8 mouse cellular contexts compared by ENCODE assay signal in genomic region chr11:119503675-119504074, GRCm38 (mm10). TPM values are rescaled to one million over a fixed set of nuclear protein-coding genes. Genes with fewer than 3 reads are reported as not detected.
A peak's percentile ranks its signal among the peaks of the same experiment; 100 is the strongest.
DNase-seq lines count a peak whose midpoint lies in the region; ATAC-seq and TF ChIP-seq lines count a peak whose summit lies in the region.

No protein-coding gene starts in this region.

- H3K4me2 ChIP-seq in midbrain, postnatal 0 days (ENCODE audit: low read depth, low read length, poor library complexity, severe bottlenecking): no peak overlapping the region

- no peaks in the 10 kb centered on the region for H3K36me3 ChIP-seq in kidney, adult 2 months (ENCODE audit: control insufficient read depth, insufficient read depth, low read length)
- H3K36me3 ChIP-seq in midbrain, postnatal 0 days (ENCODE audit: insufficient read depth, low read length): peaks cover 50% of the 10 kb centered on the region

- H3K27ac ChIP-seq in kidney, adult 2 months (ENCODE audit: insufficient read depth, low read depth, low read length): no peak overlapping the region
- H3K27ac ChIP-seq in midbrain, postnatal 0 days (ENCODE audit: low read depth, low read length): no peak overlapping the region

- TF ChIP-seq POLR2A in kidney, adult 2 months (IDR thresholded peaks at IDR 0.05; ENCODE audit: low read depth, low read length): no peak

- no peaks in the 10 kb centered on the region for H3K9me3 ChIP-seq in midbrain, postnatal 0 days (ENCODE audit: low read length)

- H3K4me3 ChIP-seq in kidney, adult 2 months (ENCODE audit: insufficient read depth, low read depth, low read length): no peak overlapping the region
- H3K4me3 ChIP-seq in midbrain, postnatal 0 days (ENCODE audit: low read depth, low read length): no peak overlapping the region

- TF ChIP-seq CTCF in kidney, adult 2 months (conservative IDR thresholded peaks at IDR 0.05; ENCODE audit: insufficient read depth, insufficient read length, low read depth, low read length): peak; percentile 97
- TF ChIP-seq CTCF in midbrain, postnatal 0 days (IDR thresholded peaks at IDR 0.05): peak; percentile 98

- H3K27me3 ChIP-seq in kidney, adult 2 months (replicated peaks; ENCODE audit: control insufficient read depth, insufficient read depth, low read length): no peaks in the 10 kb centered on the region
- H3K27me3 ChIP-seq in midbrain, postnatal 0 days (ENCODE audit: insufficient read depth, low read length): no peaks in the 10 kb centered on the region

- peak; percentile 58 for DNase-seq in left cerebral cortex, adult 11 months (ENCODE audit: low spot score)
- DNase-seq in left cerebral cortex, adult 8-10 months (ENCODE audit: low spot score in 2 of 2): no peak
- DNase-seq in embryo, embryonic 10.5 days (ENCODE audit: low spot score): peak; percentile 82
- peak; percentile 54 for DNase-seq in kidney, adult 2 months
- DNase-seq in liver: peak; percentile 63
- DNase-seq in midbrain, postnatal 0 days (ENCODE audit: low spot score): peak; percentile 76
- DNase-seq in spleen, postnatal 10 days (ENCODE audit: low spot score in 2 of 2): peak; percentile 58 to 80

- H3K4me1 ChIP-seq in kidney, adult 2 months (ENCODE audit: control insufficient read depth, insufficient read depth, low read length): no peaks in the 10 kb centered on the region
- H3K4me1 ChIP-seq in midbrain, postnatal 0 days (ENCODE audit: insufficient read depth, low read length): no peaks in the 10 kb centered on the region

- ATAC-seq in granulocyte monocyte progenitor cell, adult 5-6 weeks (replicated peaks; ENCODE audit: poor library complexity, severe bottlenecking): peak; percentile 86
- peak; percentile 77; the same call in 1 of the 2 replicates for ATAC-seq in midbrain, postnatal 0 days (ENCODE audit: low FRiP score)

- H3K9ac ChIP-seq in midbrain, postnatal 0 days (replicated peaks; ENCODE audit: low read length, poor library complexity, severe bottlenecking): no peak overlapping the region

RNA-seq across cellular contexts. Expression of gene Endov, which starts 12.5 kb away (rescaled TPM):
- total RNA-seq in left cerebral cortex, adult 8-10 months (2022): 10 to 100 TPM; 27.8 to 35.2 (median 32.8) TPM
- total RNA-seq in granulocyte monocyte progenitor cell, adult 5-6 weeks (2014; fragmentation: Nextera tagmentation): 5.5 and 10.3 TPM in 2 replicates
- 14.2 and 21.0 TPM in 2 replicates for total RNA-seq in granulocyte monocyte progenitor cell, adult 5-6 weeks (2017)
- polyA plus RNA-seq in kidney, adult 2 months (2012; rRNA removed): 14.1 TPM in 2 replicates
- total RNA-seq in midbrain, postnatal 0 days (2014; rRNA removed): 36.7 and 42.0 TPM in 2 replicates
- 13.2 and 13.3 TPM in 2 replicates for polyA plus RNA-seq in midbrain, postnatal 0 days (2015; fragmentation: Nextera tagmentation; extraction: Ambion mirVana)

RNA-seq across cellular contexts. Expression of gene Nptx1, which starts 43.9 kb away (rescaled TPM):
- 100 to 1,000 TPM; 185 to 209 (median 199) TPM for total RNA-seq in left cerebral cortex, adult 8-10 months (2022)
- total RNA-seq in granulocyte monocyte progenitor cell, adult 5-6 weeks (2014; fragmentation: Nextera tagmentation): not detected in 2 replicates
- not detected in 2 replicates for total RNA-seq in granulocyte monocyte progenitor cell, adult 5-6 weeks (2017)
- polyA plus RNA-seq in kidney, adult 2 months (2012; rRNA removed): 0.08 and 0.10 TPM in 2 replicates
- 16.3 and 22.4 TPM in 2 replicates for total RNA-seq in midbrain, postnatal 0 days (2014; rRNA removed)
- polyA plus RNA-seq in midbrain, postnatal 0 days (2015; fragmentation: Nextera tagmentation; extraction: Ambion mirVana): 7.5 and 7.6 TPM in 2 replicates

Comparison
In these comparisons a context has a peak if more than half of its experiments do, and no peak if none do; other contexts are left out.
1. DNase-seq: peak in left cerebral cortex, adult 11 months (single experiment), embryo, embryonic 10.5 days (single experiment), kidney, adult 2 months (single experiment), liver (single experiment), midbrain, postnatal 0 days (single experiment) and spleen, postnatal 10 days (2 of 2); none in left cerebral cortex, adult 8-10 months (0 of 2).
2. RNA of gene Nptx1, which starts 43.9 kb away (total RNA-seq): 185 to 209 TPM in left cerebral cortex, adult 8-10 months and 16.3 to 22.4 TPM in midbrain, postnatal 0 days; not detected in granulocyte monocyte progenitor cell, adult 5-6 weeks; every median in the first group is over 10 times any median in the second.